Mouse (Mus musculus) right cerebral cortex, postnatal 14 days (tissue): ENCODE results near the gene Ubac1.
A peak's percentile ranks its signal among the peaks of the same experiment; 100 is the strongest.

Source experiments
- DNase-seq: peaks from one replicate; pipeline ENCODE4 v3.0.0; 2022

The Ubac1 gene

GRCm38 (mm10) chr2:26021561-26022257 is at the start of gene Ubac1:
TSS of gene Ubac1 (minus strand) at chr2:26021747.
- DNase-seq: peak; percentile 87

GRCm38 (mm10) chr2:26068592-26068991 is 47.0 kb upstream of the Ubac1 start:
- DNase-seq: no peak

GRCm38 (mm10) chr2:26068175-26068574 is 46.6 kb upstream of the Ubac1 start:
- no peak for DNase-seq

- DNase-seq: peak; percentile 80
Measured at GRCm38 (mm10) chr2:26066527-26066926, 45.0 kb upstream of the Ubac1 start.

GRCm38 (mm10) chr2:26062742-26063427 is 41.3 kb upstream of the Ubac1 start:
- no peak for DNase-seq

GRCm38 (mm10) chr2:26062241-26062640 is 40.7 kb upstream of the Ubac1 start:
- no peak for DNase-seq

GRCm38 (mm10) chr2:26061018-26061666 is 39.6 kb upstream of the Ubac1 start:
- DNase-seq: peak; percentile 43

GRCm38 (mm10) chr2:26057053-26057452 is 35.5 kb upstream of the Ubac1 start:
- no peak for DNase-seq

GRCm38 (mm10) chr2:26056226-26056625 is 34.7 kb upstream of the Ubac1 start:
- DNase-seq: no peak

- no peak for DNase-seq
Measured at GRCm38 (mm10) chr2:26055747-26056102, 34.2 kb upstream of the Ubac1 start.

GRCm38 (mm10) chr2:26055046-26055746 is 33.6 kb upstream of the Ubac1 start:
- DNase-seq: peak; percentile 60

GRCm38 (mm10) chr2:26052806-26053205 is 31.3 kb upstream of the Ubac1 start:
- no peak for DNase-seq

GRCm38 (mm10) chr2:26048816-26049215 is 27.3 kb upstream of the Ubac1 start:
- DNase-seq: no peak

GRCm38 (mm10) chr2:26044216-26044615 is 22.7 kb upstream of the Ubac1 start:
- no peak for DNase-seq

- no peak for DNase-seq
Measured at GRCm38 (mm10) chr2:26042603-26043002, 21.1 kb upstream of the Ubac1 start.

GRCm38 (mm10) chr2:26041163-26041810 is 19.7 kb upstream of the Ubac1 start:
- no peak for DNase-seq

- DNase-seq: peak; percentile 76
Measured at GRCm38 (mm10) chr2:26039951-26040350, 18.4 kb upstream of the Ubac1 start.

- no peak for DNase-seq
Measured at GRCm38 (mm10) chr2:26037386-26037785, 15.8 kb upstream of the Ubac1 start.

GRCm38 (mm10) chr2:26034344-26035050 is 12.9 kb upstream of the Ubac1 start:
- no peak for DNase-seq

GRCm38 (mm10) chr2:26030288-26030687 is 8.7 kb upstream of the Ubac1 start:
- no peak for DNase-seq

- DNase-seq: peak; percentile 25
Measured at GRCm38 (mm10) chr2:26024138-26025075, 2.9 kb upstream of the Ubac1 start.
